Mouse (Mus musculus) cortical plate, adult 2 months (tissue): ENCODE data around the gene Sh3bp4.

Experiments
- CTCF ChIP-seq: fragments of 200-500 bp; IDR thresholded peaks from 2 replicates; pipeline ENCODE4 v1.5.1; 2011; ENCODE audit warnings: mild to moderate bottlenecking, control low read depth, low read length; ENCODE audit not compliant: insufficient read depth; ENCODE audit errors: extremely low read depth
- POLR2A ChIP-seq: fragments of 200-500 bp; IDR thresholded peaks from 2 replicates; pipeline ENCODE4 v1.6.1; 2011; ENCODE audit warnings: mild to moderate bottlenecking, low read length, control low read depth; ENCODE audit not compliant: insufficient read depth; ENCODE audit errors: extremely low read depth

- TF ChIP-seq CTCF (no peak), POLR2A (no peak)
Observed at GRCm38 (mm10) chr1:89103004-89103263, 32.7 kb downstream of the Sh3bp4 start.
